Mouse (Mus musculus) ES-CJ7 (cell line): Measurements from ENCODE around the gene Uspl1.

Source experiments
- DNase-seq: peaks from one replicate; pipeline ENCODE4 v3.0.0; 2011; ENCODE audit warnings: low read depth, low spot score

Gene Uspl1

DNA sequence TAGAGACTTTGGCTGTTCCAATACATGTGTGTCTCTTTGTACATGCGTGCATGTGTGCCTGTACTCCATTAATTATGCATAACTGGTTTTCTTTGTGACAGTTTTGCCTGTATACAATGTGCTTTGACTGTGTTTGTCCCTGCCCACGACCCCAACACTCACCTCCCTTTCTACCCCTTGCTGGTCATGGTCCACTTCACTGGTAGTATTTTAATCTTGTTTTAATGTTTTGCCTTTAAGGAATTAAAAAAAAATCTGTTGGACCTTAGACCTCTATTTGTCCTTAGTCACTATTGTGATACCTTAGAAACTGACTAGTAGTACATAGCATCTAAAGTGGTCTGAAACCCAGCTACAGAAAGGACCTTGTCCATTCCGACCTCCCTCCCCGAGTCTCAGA, 26.9 kb downstream of the Uspl1 start:
- no peak for DNase-seq

DNA sequence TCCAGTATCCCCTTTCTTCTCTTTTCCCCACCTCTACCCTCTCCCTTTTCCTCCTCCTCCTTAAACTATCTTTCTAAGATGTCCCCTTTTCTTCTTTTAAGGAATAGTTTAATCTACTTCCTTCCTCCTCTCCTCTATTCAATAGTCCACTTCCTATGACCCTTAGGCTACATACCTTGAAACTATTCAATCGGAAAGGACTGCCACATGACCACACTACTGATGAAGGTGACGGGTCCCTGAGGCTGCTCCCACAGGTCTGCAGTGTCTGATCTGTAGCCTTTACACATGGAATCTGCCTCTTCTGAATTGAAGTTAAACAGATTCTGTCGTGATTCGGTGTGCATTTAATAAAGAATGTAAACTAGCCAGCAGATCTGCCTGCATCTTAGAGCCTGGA, 28.7 kb downstream of the Uspl1 start:
- DNase-seq, result no peak

DNA sequence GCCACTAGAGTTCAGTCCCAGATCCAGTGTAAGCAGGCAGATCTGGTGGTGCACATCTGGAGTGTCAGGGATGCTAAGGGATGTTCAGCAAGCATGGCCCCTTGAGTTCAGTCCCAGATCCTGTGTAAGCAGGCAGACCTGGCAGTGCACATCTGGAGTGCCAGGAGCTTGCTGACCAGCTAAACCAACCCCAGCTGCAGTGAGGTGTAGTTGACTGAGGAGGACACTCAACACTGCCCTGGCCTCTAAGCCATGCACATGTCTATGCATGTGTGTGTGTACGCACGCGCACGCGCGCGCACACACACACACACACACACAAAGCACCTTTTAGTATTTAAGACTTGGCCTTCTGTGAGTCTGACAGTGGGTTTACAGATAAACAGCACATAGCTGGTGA, 31.4 kb downstream of the Uspl1 start:
- DNase-seq, result no peak

DNA sequence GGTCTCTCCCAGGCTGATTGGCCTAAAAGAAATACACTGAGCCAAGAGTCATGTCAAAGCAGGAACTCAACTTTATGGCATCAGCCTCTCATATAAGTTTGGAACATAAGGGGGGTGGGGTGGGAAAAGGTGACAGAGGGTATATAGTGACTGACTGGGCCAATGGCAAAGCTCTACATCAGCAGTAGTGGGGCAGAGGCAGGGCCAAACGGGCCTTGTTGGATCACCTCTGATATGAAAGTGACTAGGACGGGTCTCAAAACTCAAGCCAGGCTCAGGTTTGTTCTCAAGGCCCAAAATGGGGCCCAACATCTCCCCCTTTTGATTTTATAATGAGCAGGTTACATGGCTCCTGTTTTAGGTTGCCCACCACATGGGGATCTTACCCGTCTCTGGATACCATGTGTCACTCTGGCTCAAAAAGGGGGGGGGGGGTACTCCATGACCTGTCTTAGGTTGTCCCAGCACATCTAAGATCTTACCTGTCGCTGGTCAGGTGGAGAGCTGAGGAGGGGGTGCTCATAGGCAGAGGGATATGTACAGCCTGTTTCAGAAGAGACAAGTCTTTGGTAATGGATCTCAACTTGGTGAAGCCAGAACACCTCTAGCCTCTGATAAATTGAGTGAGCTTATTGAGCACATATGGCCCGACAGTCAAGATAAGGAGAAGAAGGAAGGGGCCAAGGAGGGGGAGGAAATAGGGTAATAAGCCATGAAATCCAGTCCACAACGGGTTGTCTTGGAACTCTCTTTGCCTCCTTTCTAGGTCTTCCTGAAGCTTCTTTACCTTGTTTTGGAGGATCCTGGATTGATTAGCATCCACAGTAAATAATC, 33.6 kb downstream of the Uspl1 start:
- DNase-seq, result peak; percentile 28

DNA sequence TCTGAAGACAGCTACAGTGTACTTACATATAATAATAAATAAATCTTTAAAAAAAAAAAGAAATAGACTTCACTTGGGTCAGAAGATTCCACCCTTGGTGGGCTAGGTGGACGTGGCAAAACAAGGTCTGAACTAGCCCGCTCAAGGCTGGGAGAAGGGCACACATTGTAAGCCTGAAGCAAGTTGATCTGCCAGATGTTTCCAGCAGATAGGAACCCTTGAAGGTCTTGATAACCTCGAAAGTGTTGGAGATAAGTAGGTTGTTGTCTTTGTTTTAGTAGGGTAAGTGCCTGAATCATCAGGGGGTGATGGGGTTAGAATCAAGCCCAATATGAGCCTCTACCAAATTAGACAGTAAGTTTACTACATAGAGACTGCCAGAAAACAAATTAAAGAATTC, 35.3 kb downstream of the Uspl1 start:
- DNase-seq, result no peak

DNA sequence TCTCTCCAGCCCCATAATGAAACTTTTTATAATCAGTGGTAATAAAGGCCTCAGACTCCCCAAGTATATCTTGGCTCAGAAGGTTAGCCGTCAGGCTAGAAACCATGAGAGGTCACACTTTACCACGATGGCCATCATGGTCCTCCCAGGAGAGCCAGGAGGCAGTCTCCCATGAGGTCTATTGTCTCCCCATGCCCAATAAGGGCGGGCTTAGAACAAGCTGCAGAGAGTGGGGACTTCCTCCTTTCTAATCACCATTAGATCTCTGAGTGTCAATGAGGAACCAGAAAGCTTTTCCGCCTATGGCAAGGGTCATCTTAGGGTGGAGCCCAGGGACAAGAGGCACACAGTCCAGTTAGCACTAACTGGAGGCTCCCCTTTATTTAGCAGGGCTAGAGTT, 37.2 kb downstream of the Uspl1 start:
- DNase-seq, result no peak

DNA sequence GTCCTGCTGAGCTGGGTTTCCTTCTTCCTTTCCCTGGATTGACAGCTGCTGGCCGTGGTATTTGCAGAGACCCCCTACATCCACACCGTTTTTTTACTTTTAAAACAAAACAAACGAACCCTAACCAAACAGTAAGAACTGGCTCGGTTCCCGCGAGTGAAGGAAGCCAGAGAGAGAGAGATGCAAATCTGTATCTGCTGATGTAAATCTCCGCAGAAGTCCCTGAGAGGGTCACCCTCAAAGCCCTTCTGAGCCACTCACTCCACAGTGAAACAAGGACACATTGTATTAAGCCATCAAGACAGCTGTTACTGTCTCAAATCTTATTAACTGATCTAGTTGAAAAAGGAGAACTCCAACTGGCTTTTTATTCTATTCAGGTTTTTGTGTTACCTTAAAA, 40.5 kb downstream of the Uspl1 start:
- no peak for DNase-seq

DNA sequence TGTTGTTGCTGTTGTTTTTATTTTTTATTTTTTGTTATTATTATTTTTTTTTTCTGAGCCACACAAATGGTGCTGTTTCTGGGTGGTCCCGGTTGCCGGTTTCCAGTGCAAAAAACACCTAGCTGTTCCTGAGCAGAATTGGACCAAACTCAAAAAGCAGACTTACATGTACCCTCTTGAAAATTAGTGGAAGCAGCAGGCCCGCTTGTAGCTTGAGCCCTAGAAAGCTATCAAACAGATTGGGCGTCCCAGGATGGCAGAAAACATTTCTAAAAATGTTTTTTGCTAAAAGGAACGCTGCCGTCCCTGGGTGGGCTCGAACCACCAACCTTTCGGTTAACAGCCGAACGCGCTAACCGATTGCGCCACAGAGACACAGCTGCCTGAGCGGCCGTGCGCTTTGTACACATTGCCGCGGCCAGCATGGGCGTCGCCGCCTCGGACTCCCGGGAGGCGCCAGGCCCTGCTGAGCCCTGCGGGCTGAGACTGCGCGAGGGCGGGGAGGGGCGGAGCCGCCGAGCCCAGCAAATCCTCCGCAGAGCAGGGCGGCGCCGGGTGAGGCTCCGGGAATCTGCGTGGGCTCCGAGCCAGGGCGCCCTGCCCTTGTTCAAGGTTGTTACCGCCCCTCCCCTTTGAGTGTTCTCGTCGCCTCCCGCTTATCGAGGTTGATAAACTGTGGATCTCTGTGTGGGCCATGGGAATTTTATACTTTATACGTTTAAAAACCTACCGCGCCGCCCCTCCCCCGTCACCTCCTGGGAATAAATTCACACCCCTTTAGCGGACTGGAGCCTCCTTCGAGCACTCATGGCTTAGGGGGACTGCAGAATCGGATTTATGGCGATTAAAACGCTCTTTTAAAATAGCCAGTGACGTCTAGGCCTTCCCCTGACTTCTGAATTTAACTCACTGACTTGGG, 44.8 kb downstream of the Uspl1 start:
- DNase-seq, result peak; percentile 97

DNA sequence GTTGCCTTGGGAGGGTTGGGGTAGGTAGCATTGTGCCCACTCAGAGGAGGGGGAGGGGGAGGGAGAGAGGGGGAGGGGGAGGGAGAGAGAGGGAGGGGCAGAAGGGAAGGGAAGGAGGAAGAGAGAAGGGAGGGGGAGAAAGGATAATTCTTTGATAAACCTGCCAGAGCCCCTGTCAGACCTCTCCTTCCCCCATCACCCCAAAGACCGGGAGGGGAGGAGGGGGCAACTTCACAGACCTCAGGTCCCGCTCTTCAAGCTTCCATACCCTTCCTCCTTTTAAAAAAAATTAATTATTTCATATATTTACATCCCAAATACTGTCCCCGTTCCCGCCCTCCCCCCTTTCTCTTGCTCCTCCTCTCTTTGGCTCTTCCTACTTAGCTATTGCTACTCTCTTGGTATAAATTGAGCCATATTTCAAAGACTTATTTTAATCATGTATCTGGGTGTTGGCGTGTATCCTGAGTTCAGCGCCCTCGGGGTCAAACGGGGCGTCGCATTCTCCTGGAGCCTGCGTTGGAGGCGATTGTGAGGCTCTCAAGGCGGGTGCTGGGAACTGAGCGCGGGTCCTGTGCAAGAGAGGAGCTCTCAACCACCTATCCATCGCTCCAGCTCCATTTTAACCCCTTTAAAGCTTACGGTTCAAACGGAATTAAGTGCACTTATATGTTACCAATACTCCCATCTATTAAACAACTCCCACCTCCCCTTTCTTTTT, 45.6 kb downstream of the Uspl1 start:
- DNase-seq, result peak; percentile 55

DNA sequence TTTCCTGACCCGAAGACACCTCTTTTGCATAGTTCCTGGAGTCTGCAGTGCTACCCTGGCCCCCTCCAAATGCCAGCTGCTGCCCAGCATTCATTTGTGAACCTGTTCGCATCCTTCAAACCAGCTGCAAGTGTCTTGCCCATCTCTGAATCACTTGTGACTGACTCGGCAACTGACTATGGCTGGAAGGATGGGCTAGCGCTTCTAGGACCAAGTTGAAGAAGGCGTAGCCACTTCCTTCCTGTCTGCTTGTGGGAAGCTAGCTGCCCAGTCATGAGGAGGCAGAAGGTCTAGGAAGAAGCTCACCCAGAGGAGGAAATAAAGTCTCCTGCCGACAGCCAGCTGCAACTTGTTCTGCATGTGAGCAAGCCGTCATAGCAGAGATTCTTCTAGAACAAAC, 50.9 kb downstream of the Uspl1 start:
- DNase-seq, result no peak

DNA sequence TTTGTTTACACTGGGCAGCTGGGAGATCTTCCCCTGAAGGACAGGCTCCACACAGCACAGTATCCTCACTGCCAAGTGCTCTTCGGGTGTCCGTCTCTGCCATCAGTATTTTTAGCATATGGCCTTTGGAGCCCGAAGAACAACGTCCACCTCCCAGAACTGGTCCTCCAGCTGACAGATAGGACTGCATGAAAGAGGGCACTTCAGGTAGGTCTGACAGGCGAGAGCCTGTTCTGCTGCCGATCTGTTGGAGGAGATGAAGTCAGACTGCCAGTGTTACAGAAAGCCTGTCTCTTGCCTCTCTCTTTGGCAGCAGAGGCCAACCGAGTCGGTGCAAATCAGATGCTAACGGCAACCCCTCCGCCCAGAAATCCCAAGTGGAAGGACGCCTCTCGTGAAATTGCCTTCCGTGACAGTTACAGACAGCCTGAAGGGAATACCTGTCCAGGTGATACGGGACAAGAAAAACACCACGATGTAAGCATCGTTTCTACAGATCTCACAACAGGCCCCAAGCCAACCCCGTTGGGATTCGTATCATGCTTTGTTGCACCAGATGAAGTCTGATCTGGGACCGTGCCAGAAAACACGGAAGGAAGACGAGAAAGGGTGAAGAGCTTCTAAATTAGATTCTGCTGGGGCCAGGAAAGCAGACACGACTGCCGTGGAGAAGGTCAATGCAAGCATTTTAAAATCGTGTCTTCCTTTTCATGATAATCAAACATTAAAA, 53.2 kb downstream of the Uspl1 start:
- DNase-seq, result no peak

DNA sequence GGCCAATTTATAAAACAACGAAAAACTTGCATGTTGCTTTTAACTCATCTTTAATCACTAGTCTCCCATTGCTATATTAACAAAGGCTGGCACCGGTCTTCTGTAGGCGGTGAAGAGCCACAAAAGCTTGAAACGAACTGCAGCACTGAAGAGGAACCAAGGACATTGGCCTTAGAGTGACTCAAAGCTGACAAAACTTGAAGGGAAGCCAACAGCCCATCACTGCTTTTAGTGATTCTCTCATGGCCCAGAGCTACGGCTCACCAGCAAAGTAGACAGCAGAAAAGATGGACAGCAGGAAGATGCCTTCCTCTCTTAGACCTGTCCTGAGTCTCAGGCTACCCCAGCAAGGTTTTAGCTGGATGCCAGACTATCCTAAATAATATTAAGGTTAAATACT, 58.3 kb downstream of the Uspl1 start:
- DNase-seq, result no peak

DNA sequence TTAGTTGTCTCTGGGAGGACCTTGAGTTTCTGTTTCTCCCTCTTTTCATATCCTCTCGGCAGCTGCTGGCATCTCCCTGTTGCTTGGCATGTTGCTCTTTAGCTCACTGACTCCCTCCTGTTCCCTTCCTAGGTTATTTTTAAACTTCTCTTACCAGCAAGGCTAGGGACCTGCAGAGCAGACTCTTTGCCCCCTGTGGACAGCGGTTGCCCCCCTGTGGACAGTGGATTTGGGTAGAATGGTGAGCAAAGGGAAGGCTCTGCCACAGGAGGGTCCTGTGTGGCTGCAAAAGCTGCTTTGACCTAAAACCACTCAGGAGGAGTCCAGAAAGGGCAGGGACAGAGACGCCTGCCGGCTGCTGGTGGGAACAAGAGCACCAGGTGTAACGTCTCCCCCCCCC, 58.9 kb downstream of the Uspl1 start:
- DNase-seq, result no peak

DNA sequence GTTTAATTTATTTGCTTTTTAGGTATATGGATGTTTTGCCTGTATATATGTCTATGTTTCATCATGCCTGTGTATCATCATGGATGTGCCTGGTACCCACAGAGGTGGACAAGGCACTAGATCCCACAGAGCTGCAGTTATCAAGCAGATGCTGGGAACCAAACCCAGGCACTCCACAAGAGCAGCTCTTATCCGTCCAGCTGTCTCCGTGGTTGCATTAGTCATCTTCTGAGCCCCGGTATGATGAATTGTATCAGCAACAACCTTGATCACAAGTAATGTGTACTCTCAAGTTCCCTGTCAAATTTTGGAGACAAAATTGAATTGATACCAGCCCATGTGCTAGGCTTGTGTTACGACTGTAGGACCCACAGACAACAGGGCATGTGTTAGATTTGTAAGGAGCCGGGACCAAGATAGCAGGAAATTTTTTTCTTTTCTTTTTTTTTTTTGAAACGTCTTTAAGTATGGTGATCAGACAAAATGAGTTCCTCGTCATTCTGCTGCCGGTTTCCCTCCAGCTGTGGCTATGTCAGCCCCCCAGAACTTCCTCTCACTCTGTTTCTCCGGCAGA, 61.3 kb downstream of the Uspl1 start:
- no peak for DNase-seq

DNA sequence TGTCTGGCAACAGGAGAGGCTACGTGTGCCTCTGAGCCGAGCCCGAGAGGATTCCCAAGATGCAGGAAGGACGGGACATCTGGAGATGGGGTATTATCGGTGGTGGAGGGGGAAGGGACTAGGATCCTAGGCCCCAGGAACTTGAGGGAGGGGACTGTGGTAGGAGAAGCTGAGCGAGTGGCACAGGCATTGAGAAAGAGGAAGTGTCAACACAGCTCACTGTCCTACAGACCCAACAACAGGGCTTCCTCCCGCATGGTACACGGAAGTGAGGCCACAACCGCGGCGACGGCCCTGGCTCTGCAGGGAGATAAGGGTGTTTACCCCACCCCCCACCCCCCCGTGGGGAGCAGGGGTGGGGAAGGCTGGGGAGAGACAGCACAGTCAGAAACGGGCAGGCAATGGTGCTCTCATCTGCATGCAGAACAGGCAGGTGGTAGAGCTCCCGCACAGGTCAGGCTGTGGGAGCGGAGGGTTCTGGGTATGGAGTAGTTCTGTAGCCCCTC, 61.9 kb downstream of the Uspl1 start:
- no peak for DNase-seq

DNA sequence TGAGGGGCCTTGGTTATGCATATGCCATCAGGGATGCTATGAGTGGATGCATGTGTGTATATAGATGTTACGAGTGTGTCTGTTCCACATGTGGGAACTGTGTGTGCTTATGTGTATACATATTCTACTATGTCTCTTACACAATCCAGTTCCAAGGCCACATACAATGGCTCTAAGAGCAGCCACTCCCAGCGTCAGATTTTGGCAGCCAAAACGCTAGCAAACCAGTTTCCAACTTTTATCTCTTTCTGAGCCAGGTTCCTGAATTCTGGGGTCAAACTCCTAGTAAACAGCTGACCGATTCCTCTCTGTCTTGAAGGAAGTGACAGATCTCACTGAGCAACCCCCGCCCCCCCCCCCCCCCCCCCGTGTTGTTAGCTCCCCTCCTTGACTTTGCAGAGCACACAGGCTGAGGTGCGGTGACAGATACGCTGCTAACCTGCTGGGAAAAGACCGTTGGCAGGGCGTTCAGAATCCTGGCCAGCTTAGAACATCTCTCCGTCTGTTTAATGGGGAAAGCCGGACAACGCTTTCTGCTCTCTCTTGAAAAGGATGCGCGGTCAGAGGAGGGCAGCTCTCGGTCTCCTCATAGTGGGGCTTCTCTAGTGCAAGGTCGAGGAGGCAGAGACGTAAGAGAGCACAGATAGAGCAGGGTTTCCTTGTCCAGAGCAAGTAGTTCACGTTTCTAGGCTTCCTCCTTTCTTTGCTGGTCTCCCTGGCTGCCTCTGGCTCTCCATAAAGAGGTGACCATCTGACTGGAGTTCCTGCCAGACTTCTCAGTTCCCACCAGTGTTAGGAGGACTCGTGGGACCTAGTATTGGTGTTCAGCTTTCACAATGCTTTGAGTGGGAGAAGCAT, 63.1 kb downstream of the Uspl1 start:
- no peak for DNase-seq

DNA sequence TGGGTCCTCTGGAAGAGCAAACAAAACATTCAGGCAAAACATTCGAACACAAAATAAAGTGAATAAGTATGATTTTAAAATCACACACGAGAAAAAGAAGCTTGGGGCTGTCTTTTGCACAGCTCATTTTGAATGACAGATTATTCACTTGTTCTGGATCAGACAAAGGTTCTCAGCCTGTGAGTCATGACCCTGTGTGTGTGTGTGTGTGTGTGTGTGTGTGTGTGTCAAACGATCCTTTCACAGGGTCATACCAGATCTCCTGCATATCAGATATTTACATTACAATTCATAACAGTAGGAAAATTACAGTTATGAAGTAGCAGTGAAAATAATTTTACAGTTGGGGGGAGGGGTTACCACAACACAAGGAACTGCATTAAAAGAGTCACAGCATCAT, 68.2 kb downstream of the Uspl1 start:
- DNase-seq, result no peak

DNA sequence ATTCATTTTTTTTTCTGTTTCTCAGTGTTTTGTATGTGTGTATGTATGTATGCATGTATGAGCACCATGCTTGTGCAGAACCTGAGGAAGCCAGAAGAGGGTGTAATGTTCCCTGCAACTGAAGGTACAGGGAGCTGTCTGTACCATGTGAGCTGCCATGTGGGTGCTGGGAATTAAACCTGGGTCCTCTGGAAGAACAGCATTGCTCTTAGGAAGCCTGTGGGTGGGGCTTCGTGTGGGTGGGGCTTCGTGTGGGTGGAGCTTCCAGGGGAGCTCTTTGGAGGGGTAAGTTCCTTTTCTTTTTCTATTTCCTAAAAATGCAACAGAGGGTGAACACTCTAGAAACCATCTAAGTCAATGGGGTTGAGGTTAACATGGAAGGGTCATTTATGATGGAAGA, 69.3 kb downstream of the Uspl1 start:
- peak; percentile 48 for DNase-seq

DNA sequence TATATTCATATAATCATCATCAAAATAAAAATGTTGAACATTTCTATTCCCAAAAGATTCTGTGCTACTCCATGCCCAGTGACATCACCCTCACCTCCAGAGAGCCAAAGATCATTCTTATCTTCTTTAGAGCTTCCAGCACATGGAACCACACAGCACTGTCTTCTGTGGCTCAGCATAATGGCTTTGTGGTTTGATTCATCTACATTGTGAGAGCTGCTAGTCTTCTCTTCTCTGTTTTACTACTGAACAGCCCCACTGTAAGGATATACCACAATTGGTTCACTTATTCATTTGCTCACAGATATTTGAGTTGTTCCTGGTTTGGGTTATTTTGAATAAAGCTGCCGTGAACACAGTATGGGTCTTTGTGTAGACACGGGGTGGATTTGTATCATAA, 71.4 kb downstream of the Uspl1 start:
- no peak for DNase-seq
